Mouse (Mus musculus): ENCODE data around the gene Dvl2.

Dvl2 gene

GRCm38 (mm10) chr11:70029829-70030550 lies 29.6 kb downstream of the Dvl2 start:
- DNase-seq = no peak

DNA sequence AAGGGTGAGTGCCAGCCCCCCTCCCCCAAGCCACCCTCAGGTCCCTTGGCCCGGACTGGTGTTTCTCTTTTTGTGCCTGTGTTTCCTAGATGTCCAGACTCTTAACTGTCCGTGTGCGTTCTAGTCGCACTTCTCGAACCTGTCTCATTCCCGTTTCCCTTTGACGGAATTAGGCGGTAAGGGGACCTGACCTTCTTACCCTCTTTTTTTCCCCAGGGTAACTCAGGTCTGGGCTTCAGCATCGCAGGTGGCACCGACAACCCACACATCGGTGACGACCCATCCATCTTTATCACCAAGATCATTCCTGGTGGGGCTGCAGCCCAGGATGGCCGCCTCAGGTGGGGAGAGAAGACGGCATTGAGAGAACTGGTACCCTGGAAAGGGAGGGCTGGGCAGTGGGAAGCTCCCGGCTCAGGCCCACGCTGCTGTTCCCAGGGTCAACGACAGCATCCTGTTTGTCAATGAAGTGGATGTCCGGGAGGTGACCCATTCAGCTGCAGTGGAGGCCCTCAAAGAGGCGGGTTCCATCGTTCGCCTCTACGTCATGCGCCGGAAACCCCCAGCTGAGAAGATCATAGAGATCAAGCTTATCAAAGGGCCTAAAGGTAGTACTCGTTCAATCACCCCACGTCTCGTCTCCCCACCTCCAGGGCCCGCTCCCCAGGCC lies 30.4 kb downstream of the Dvl2 start:
- no peak for DNase-seq

DNA sequence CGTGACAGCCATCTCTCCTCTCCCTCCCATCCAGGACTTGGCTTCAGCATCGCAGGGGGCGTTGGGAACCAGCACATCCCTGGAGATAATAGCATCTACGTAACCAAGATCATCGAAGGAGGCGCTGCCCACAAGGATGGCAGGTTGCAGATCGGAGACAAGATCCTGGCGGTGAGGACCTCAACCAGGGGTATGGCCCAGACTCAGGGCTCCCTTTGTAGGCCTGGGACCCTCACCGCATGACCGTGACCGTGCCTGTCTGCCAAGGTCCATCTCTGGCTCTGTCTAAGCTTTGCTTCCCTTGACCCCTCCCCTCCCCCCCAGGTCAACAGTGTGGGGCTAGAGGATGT lies 30.9 kb downstream of the Dvl2 start:
- DNase-seq = no peak

- DNase-seq = no peak
Measured at GRCm38 (mm10) chr11:70038174-70038573, 37.8 kb downstream of the Dvl2 start.

GRCm38 (mm10) chr11:70039631-70040030 lies 39.2 kb downstream of the Dvl2 start:
- no peak for DNase-seq

GRCm38 (mm10) chr11:70040184-70040583 lies 39.8 kb downstream of the Dvl2 start:
- DNase-seq = no peak

GRCm38 (mm10) chr11:70042309-70043085 lies 42.1 kb downstream of the Dvl2 start:
- DNase-seq = no peak

GRCm38 (mm10) chr11:70043665-70044064 lies 43.3 kb downstream of the Dvl2 start:
- no peak for DNase-seq

GRCm38 (mm10) chr11:70045435-70045834 lies 45.0 kb downstream of the Dvl2 start:
- no peak for DNase-seq

GRCm38 (mm10) chr11:70049366-70049765 lies 49.0 kb downstream of the Dvl2 start:
- no peak for DNase-seq

- DNase-seq = no peak
Measured at GRCm38 (mm10) chr11:70049816-70050215, 49.4 kb downstream of the Dvl2 start.

- DNase-seq = no peak
Measured at GRCm38 (mm10) chr11:70053156-70053555, 52.8 kb downstream of the Dvl2 start.

- DNase-seq = no peak
Measured at GRCm38 (mm10) chr11:70053898-70054570, 53.6 kb downstream of the Dvl2 start, which contains the start of gene Asgr1. TSS of gene Asgr1 (plus strand) at chr11:70054085.

DNA sequence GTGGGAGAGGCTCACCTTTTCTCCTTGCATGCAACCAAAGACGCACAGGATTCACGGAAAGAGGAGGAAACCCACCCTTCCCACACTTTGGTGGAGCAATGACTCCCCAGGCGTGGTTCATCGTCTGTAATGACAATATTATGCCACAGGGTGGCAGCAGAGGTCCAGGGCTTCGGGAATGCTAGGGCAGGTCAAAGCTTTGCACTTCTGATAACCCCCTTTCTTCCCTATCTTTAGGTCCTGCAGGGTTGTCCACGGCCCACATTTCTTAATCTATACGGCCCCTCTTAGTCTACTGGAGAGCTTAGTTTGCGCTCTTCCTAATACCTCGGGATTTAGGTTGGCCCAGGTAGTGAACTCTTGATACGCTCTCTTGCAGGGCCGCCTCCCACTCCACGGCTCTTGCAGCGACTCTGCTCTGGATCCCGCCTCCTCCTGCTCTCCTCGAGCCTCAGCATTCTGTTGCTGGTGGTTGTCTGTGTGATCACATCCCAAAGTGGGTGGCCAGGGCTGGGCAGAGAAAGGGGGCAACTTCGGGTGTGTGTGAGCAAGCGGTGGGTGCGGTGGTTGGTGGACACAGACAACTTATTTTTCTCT lies 55.3 kb downstream of the Dvl2 start:
- peak; percentile 85 for DNase-seq

- DNase-seq = peak; percentile 43
Measured at GRCm38 (mm10) chr11:70057805-70058204, 57.4 kb downstream of the Dvl2 start.

DNA sequence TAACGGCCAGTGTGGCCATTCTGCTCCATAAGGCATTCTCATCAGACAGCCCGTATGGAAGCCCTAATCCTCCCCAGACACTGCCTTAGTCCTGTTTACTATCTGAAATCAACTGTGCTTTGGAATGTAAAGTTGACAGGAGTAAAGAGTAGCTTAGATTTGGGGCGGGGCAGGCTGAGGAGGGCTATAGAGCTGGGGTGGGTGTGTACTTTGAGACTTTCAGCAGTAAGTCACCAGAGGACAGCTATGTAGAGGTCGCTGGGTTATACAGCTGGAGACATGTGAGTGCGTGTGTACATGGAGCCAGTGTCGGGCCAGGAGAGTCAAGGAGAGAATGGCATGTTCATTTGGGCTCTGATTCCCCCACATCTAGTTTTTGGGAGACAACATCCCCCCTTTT lies 59.5 kb downstream of the Dvl2 start:
- DNase-seq = no peak
